Mouse (Mus musculus) liver, embryonic 15.5 days (tissue): ENCODE data around the gene March4. TPM values are rescaled to one million over a fixed set of nuclear protein-coding genes. Genes with fewer than 3 reads are reported as not detected.
A peak's percentile ranks its signal among the peaks of the same experiment; 100 is the strongest.

Experiments used
- ATAC-seq: fragments of 200-750 bp; cut with Nextera tagmentation; 2 replicates; pipeline ENCODE4 v1.8.0; 2017; ENCODE audit warnings: moderate number of reproducible peaks, mild to moderate bottlenecking, moderate library complexity; ENCODE audit not compliant: insufficient read depth
- H3K27ac ChIP-seq: fragments of 300-500 bp; sonication (generic); replicated peaks from 2 replicates; pipeline ENCODE4 v1.5.1; 2015; ENCODE audit warnings: mild to moderate bottlenecking, inconsistent platforms
- H3K27me3 ChIP-seq: fragments of 300-500 bp; sonication (generic); 2 replicates; pipeline ENCODE4 v1.6.1; 2015; ENCODE audit warnings: mild to moderate bottlenecking, inconsistent platforms
- H3K36me3 ChIP-seq: fragments of 300-500 bp; sonication (generic); replicated peaks from 2 replicates; pipeline ENCODE4 v1.6.1; 2015; ENCODE audit warnings: moderate library complexity, mild to moderate bottlenecking, inconsistent platforms
- H3K4me1 ChIP-seq: fragments of 300-500 bp; sonication (generic); replicated peaks from 2 replicates; pipeline ENCODE4 v1.6.1; 2015; ENCODE audit warnings: inconsistent platforms
- H3K4me2 ChIP-seq: fragments of 300-500 bp; sonication (generic); 2 replicates; pipeline ENCODE4 v1.6.1; 2015; ENCODE audit warnings: moderate library complexity, mild to moderate bottlenecking, inconsistent platforms
- H3K4me3 ChIP-seq: fragments of 300-500 bp; sonication (generic); replicated peaks from 2 replicates; pipeline ENCODE4 v1.5.1; 2015; ENCODE audit warnings: mild to moderate bottlenecking, inconsistent platforms
- H3K9ac ChIP-seq: fragments of 300-500 bp; sonication (generic); 2 replicates; pipeline ENCODE4 v1.6.1; 2015; ENCODE audit warnings: moderate library complexity, mild to moderate bottlenecking, inconsistent platforms
- H3K9me3 ChIP-seq: fragments of 300-500 bp; sonication (generic); replicated peaks from 2 replicates; pipeline ENCODE4 v1.6.1; 2016; ENCODE audit warnings: inconsistent platforms
- WGBS: fragments of 180-500 bp; shearing (Covaris S2); methylation state at CpG from one replicate; pipeline ENCODE4 v1.1.7; 2015; ENCODE audit warnings: mixed read lengths; ENCODE audit not compliant: insufficient replicate concordance; 5-methylcytosine and 5-hydroxymethylcytosine counted together
- polyA plus RNA-seq: library from polyadenylated mRNA; unstranded; fragments of >200 nt; fragmentation: Nextera tagmentation; extraction: Ambion mirVana; gene quantifications from 2 replicates; pipeline ENCODE4 v1.2.1, GENCODE M21; 2015

March4 gene
- polyA plus RNA-seq = 0.03 TPM in 1 of 2 replicates, not detected in the other

DNA sequence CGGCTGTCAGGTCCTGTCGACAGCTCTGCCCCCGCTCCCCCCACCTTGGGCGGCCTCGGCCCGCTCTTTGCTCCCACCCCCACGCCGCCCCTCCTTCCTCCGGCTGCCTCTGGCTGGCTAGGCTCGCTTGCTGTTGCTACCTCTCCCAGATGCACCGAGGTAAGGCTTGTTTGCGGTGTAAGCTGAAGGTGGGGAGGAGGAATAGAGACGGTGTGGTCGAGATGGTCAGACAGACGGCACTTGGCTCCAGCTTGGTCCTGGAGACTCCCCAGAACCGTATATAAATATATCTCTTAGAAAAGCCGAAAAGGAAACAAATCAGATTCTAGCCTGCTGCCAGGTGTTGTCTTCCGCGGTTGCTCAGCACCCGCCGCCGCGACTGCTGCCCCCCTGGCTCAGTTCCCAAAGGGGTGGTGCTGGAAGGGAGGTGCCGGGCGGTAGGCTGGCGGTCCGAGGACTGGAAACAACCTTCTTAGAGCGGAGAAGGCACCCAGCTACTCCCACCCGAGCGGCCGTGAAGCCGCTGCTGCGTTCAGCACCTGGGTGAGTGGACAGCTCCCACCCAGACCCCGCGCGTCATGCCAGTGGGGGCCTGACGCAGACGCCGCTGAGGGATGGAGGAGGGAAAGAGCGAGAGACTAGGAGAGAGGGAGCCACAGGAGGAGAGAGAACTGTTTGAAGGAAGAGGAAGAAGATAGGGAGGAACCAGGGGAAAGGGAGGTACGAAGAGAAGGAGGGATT is at the start of gene March4:
Gene March4, minus strand, starts transcription at position 320 of the 741 bp plus-strand sequence.
- H3K9me3 ChIP-seq = no peaks in the 10 kb centered on the region
- H3K27me3 ChIP-seq = peaks cover 35% of the 10 kb centered on the region
- no peak within 1 kb of the TSS for H3K27ac ChIP-seq
- H3K4me3 ChIP-seq = no peak within 1 kb of the TSS
- H3K9ac ChIP-seq = no peak within 1 kb of the TSS
- 0 out of 2 replicates have a peak, but pooled peaks cover 5% of the 10 kb centered on the region for H3K4me1 ChIP-seq
- H3K36me3 ChIP-seq = no peaks in the 10 kb centered on the region
- WGBS = 2% methylated on average over 41 of the region's 41 CpGs
- H3K4me2 ChIP-seq = peak within 1 kb of the TSS; percentile 43
- ATAC-seq = no peak

DNA sequence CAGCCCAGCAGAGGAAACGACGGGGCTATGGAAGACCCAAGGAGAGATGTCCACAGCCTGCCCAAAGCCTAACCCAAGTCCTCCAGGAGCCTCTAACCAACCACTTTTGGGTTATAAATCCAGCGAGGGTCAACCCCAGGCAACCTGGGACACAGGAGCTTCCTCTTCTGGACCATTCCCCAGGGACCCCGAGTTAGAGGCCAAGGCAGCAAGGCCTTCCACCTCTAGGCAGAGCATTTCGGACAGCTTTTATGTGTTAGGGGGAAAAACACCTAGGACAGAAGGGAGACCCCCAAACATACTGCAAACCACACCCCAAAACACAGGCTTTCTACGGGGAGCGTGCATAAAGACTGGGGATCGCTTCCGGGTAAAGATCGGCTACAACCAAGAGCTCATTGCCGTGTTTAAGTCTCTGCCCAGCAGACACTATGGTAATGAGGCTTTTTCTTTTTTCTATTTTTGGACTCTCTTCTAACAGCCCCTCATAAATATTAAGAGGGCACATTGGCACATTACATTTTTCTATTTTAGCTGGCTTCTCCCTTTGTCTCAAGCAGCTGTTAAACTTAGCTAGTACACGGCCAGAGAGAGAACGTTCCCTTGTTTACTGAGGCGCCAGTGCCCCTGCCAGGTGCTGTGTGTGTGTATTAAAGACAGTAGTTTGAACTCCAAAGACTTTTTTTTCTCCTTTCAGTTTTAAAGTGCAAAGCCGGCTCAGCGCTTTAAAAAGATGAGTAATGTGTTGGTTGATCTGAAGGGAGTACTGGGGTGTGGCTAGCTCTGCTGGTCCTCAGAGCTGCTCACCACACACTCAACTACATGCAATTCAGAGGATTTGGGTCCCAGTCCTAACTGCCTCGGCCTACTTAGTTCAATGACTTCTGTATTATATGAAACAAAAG is 49.5 kb upstream of the March4 start:
- Histone ChIP-seq H3K4me2 (no peak overlapping the region), H3K4me1 (peaks cover 20% of the 10 kb centered on the region), H3K27ac (no peak overlapping the region), H3K9me3 (no peaks in the 10 kb centered on the region), H3K9ac (no peak overlapping the region), H3K4me3 (no peak overlapping the region), H3K36me3 (peaks cover 32% of the 10 kb centered on the region), H3K27me3 (no peaks in the 10 kb centered on the region)
- no peak for ATAC-seq
- WGBS = 85% methylated on average over 17 of the region's 17 CpGs

GRCm38 (mm10) chr1:72583906-72584305 is 47.2 kb upstream of the March4 start:
- 58% methylated on average over 4 of the region's 4 CpGs for WGBS
- Histone ChIP-seq H3K4me1 (peaks cover 20% of the 10 kb centered on the region), H3K27me3 (no peaks in the 10 kb centered on the region), H3K4me3 (peak overlapping the region; percentile 71), H3K4me2 (peak overlapping the region; percentile 77), H3K9me3 (no peaks in the 10 kb centered on the region), H3K27ac (peak overlapping the region; percentile 75; the same call in 1 of the 2 replicates), H3K36me3 (peaks cover 27% of the 10 kb centered on the region), H3K9ac (peak overlapping the region; percentile 58)
- ATAC-seq = no peak

DNA sequence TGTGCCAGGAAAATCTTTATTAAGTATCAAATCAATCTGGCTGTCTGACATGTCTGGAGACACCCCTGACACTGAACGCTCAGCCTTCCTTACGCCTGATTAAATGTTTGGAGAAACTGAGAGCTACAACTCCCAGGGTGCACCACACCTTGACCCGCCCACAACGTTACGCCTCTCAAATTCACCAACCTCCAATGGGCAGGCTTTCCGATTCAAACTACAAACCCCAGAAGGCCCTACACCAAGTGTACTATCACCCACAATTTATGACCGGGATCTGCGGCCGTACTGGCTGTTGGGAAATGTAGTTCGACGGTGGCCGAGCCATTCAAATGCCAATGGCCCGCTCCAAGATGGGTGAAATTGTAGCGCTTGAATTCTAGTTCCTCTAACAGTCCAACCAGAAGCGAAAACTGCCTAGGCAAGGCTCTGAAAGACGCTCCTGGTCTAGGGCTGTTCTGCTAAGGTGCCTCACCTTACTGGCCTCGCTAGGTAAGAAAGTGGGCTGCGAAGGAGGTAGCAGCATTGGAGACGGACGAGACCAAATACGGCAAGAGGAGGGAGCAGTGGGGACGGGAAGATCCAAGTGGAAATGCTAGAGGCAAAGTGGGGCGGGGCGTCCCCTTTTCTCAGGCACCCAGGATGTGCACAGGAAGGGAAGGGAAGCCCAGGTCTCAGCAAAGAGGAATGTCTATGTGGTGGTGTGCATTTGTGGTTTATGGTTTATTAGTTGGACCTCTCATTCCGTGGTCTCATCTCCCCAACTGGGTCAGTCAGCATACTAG is 46.4 kb upstream of the March4 start, which contains the start of gene Smarcal1:
Gene Smarcal1, plus strand, starts transcription at position 305 of the 785 bp plus-strand sequence.
- Histone ChIP-seq H3K9ac (peak within 1 kb of the TSS; percentile 58), H3K36me3 (peaks cover 25% of the 10 kb centered on the region), H3K4me2 (peak within 1 kb of the TSS; percentile 77), H3K4me1 (peaks cover 20% of the 10 kb centered on the region), H3K4me3 (peak within 1 kb of the TSS; percentile 71), H3K27me3 (peaks cover 7% of the 10 kb centered on the region; the same call in 1 of the 2 replicates), H3K9me3 (no peaks in the 10 kb centered on the region), H3K27ac (peak within 1 kb of the TSS; percentile 75)
- peak; percentile 100 for ATAC-seq
- under 1% methylated on average over 25 of the region's 25 CpGs for WGBS

- WGBS = 24% methylated on average over 4 of the region's 4 CpGs
- peaks cover 19% of the 10 kb centered on the region for H3K27me3 ChIP-seq
- no peak overlapping the region for H3K4me3 ChIP-seq
- H3K27ac ChIP-seq = no peak overlapping the region
- ATAC-seq = no peak
- H3K9ac ChIP-seq = no peak overlapping the region
- H3K4me1 ChIP-seq = peaks cover 12% of the 10 kb centered on the region
- H3K4me2 ChIP-seq = 0 out of 2 replicates have a peak overlapping the region, but pooled peaks have one; percentile 8
- H3K36me3 ChIP-seq = no peaks in the 10 kb centered on the region
- H3K9me3 ChIP-seq = no peaks in the 10 kb centered on the region
These were observed 42.1 kb upstream of the March4 start for GRCm38 (mm10) chr1:72578806-72579205.

GRCm38 (mm10) chr1:72578351-72578750 is 41.6 kb upstream of the March4 start:
- 0 out of 2 replicates have a peak overlapping the region, but pooled peaks have one; percentile 8 for H3K4me2 ChIP-seq
- ATAC-seq = no peak
- WGBS = 28% methylated on average over 15 of the region's 15 CpGs

GRCm38 (mm10) chr1:72577481-72577922 is 40.8 kb upstream of the March4 start:
- WGBS = 45% methylated on average over 12 of the region's 12 CpGs
- Histone ChIP-seq H3K27me3 (peaks cover 19% of the 10 kb centered on the region), H3K9me3 (no peaks in the 10 kb centered on the region), H3K4me1 (peaks cover 5% of the 10 kb centered on the region), H3K4me3 (no peak overlapping the region), H3K27ac (no peak overlapping the region), H3K36me3 (no peaks in the 10 kb centered on the region), H3K9ac (no peak overlapping the region), H3K4me2 (no peak overlapping the region)
- ATAC-seq = no peak

More at GRCm38 (mm10) chr1:72578351-72578750, 41.6 kb upstream of the March4 start:
- Histone ChIP-seq H3K4me3 (no peak overlapping the region), H3K9me3 (no peaks in the 10 kb centered on the region), H3K9ac (no peak overlapping the region), H3K4me1 (peaks cover 8% of the 10 kb centered on the region), H3K27me3 (peaks cover 19% of the 10 kb centered on the region), H3K27ac (no peak overlapping the region), H3K36me3 (no peaks in the 10 kb centered on the region)

DNA sequence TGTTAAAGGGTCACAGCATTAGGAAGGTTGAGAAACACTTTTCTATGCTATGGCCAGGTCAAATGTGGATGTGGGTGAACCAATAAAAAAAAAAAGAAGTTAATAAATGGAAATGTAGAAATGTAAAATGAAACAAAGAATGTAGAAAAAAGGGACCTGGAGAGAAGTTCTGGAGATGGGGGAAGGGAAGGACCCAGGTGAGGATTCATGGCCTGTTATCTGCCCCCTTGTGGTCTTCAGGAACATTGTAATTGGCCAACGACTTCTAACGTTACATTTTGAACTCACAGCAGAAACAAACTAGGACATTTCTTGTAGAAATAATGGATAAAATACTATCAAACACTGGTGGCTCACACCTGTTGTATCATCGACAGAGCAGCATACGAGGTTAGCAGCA is 38.4 kb upstream of the March4 start:
- no peaks in the 10 kb centered on the region for H3K36me3 ChIP-seq
- no peak for ATAC-seq
- H3K9me3 ChIP-seq = no peaks in the 10 kb centered on the region
- no peaks in the 10 kb centered on the region for H3K4me1 ChIP-seq
- no peak overlapping the region for H3K9ac ChIP-seq
- H3K27me3 ChIP-seq = peaks cover 19% of the 10 kb centered on the region
- H3K4me2 ChIP-seq = no peak overlapping the region
- no peak overlapping the region for H3K27ac ChIP-seq
- 33% methylated on average over 4 of the region's 4 CpGs for WGBS
- H3K4me3 ChIP-seq = no peak overlapping the region

- H3K4me1 ChIP-seq = no peaks in the 10 kb centered on the region
- no peak overlapping the region for H3K9ac ChIP-seq
- H3K4me3 ChIP-seq = no peak overlapping the region
- H3K36me3 ChIP-seq = no peaks in the 10 kb centered on the region
- no peak overlapping the region for H3K27ac ChIP-seq
- 41% methylated on average over 7 of the region's 7 CpGs for WGBS
- no peak overlapping the region for H3K4me2 ChIP-seq
- H3K9me3 ChIP-seq = no peaks in the 10 kb centered on the region
- ATAC-seq = no peak
- peaks cover 19% of the 10 kb centered on the region for H3K27me3 ChIP-seq
These were observed 37.9 kb upstream of the March4 start for GRCm38 (mm10) chr1:72574608-72575007.

DNA sequence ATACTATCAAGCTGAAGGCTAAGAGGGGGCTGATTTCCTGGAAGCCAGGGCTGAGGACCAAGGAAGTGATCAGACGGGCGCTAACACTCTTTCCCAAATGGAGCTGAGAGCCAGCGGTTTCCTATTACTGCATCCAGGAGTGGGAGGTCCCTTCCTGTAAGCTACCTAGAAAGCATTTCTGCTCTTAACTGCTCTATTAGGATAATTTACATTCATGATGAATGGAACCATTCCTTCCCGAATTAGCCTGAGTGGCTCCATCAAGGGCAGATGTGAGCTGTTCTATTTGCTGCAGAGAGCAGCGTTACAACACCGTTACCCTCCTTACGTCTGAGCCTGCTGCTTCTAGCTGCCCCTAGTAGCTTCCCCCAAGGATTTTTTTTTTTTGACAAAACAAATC is 37.3 kb upstream of the March4 start:
- H3K27me3 ChIP-seq = peaks cover 19% of the 10 kb centered on the region
- no peaks in the 10 kb centered on the region for H3K36me3 ChIP-seq
- H3K4me2 ChIP-seq = no peak overlapping the region
- no peak overlapping the region for H3K27ac ChIP-seq
- no peak for ATAC-seq
- H3K9ac ChIP-seq = no peak overlapping the region
- H3K4me3 ChIP-seq = no peak overlapping the region
- no peaks in the 10 kb centered on the region for H3K9me3 ChIP-seq
- 58% methylated on average over 7 of the region's 7 CpGs for whole genome bisulfite sequencing
- H3K4me1 ChIP-seq = no peaks in the 10 kb centered on the region
